In the genomic region with DNA sequence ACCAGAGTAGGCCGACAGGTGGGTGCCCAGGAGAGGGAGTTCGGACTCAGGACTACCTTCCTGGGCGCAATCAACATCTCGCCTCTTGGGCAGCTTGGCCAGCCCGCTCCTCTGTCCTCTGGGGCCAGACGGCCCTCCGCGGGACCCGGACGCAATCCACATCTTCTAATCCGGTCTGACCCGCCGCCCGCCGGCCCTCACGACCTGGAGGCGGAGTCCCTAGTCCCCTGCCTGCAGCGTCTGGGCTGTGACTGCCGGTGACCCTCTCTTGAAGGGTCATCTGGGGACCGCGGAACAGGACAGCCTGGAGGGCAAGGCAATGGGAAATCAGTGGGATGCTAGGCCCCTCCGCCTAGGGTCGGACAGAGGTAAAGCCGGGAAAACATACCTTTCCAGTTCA, we compare ENCODE assay signal across 10 mouse cellular contexts. TPM values are rescaled to one million over a fixed set of nuclear protein-coding genes. Genes with fewer than 3 reads are reported as not detected.
DNase-seq lines count a peak whose midpoint lies in the region; ATAC-seq lines count a peak whose summit lies in the region.
"Had no signal": no experiment of that assay in that cellular context is flagged by ENCODE, and none has a peak within 500 bp of the region (broad histone marks: within the 10 kb centered on the region; RNA-seq: fewer than 3 reads in every experiment).

No protein-coding gene starts in this region.

- no peak overlapping the region for H3K27ac ChIP-seq in hindbrain, embryonic 11.5 days (ENCODE audit: low read depth, low read length)
- no peak overlapping the region for H3K27ac ChIP-seq in liver, embryonic 15.5 days (replicated peaks)
- H3K27ac ChIP-seq: embryonic facial prominence, embryonic 15.5 days had no signal

- no peak overlapping the region for H3K4me2 ChIP-seq in hindbrain, embryonic 11.5 days (replicated peaks; ENCODE audit: low read depth, low read length)
- peak overlapping the region; percentile 72 for H3K4me2 ChIP-seq in liver, embryonic 15.5 days

- peaks cover 47% of the 10 kb centered on the region for H3K27me3 ChIP-seq in hindbrain, embryonic 11.5 days (ENCODE audit: control insufficient read depth, insufficient read depth, low read length)
- H3K27me3 ChIP-seq in liver, embryonic 15.5 days = peaks cover 63% of the 10 kb centered on the region

- no peak for ATAC-seq in hindbrain, embryonic 11.5 days (ENCODE audit: low FRiP score)
- ATAC-seq in liver, embryonic 15.5 days (ENCODE audit: insufficient read depth) = no peak

- no peak overlapping the region for H3K9ac ChIP-seq in hindbrain, embryonic 11.5 days (ENCODE audit: low read depth, low read length)
- H3K9ac ChIP-seq in liver, embryonic 15.5 days = no peak overlapping the region
- H3K9ac ChIP-seq: embryonic facial prominence, embryonic 15.5 days had no signal

- DNase-seq in kidney, postnatal 10 days = peak; percentile 42
- no peak for DNase-seq in kidney, adult 9 months
- peak; percentile 38 for DNase-seq in embryo, embryonic 9.5 days (ENCODE audit: extremely low spot score)
- peak; percentile 45 for DNase-seq in hindbrain, embryonic 11.5 days (ENCODE audit: low spot score)
- DNase-seq in left cerebral cortex, adult 11 months (ENCODE audit: low spot score) = no peak
- no peak for DNase-seq in thymus, postnatal 4 days
- DNase-seq in yolk sac, embryonic 10.5 days (ENCODE audit: low spot score) = no peak
- DNase-seq: right cerebral cortex, adult 18-20 months had no signal

- WGBS in hindbrain, embryonic 11.5 days = 2% methylated on average over 22 of the region's 24 CpGs
- WGBS in liver, embryonic 15.5 days (ENCODE audit: insufficient replicate concordance) = 9% methylated on average over 21 of the region's 24 CpGs

- no peaks in the 10 kb centered on the region for H3K36me3 ChIP-seq in hindbrain, embryonic 11.5 days (ENCODE audit: control insufficient read depth, insufficient read depth, low read length)
- H3K36me3 ChIP-seq in liver, embryonic 15.5 days (replicated peaks) = no peaks in the 10 kb centered on the region
- H3K36me3 ChIP-seq: embryonic facial prominence, embryonic 15.5 days had no signal

- no peak overlapping the region for H3K4me3 ChIP-seq in hindbrain, embryonic 11.5 days (ENCODE audit: low read depth, low read length)
- H3K4me3 ChIP-seq in liver, embryonic 15.5 days (replicated peaks) = peak overlapping the region; percentile 52; the same call in 1 of the 2 replicates

- H3K4me1 ChIP-seq in hindbrain, embryonic 11.5 days (replicated peaks; ENCODE audit: control insufficient read depth, insufficient read depth, low read length) = peaks cover 9% of the 10 kb centered on the region; the same call in 1 of the 2 replicates
- peaks cover 46% of the 10 kb centered on the region for H3K4me1 ChIP-seq in liver, embryonic 15.5 days (replicated peaks)

- no peaks in the 10 kb centered on the region for H3K9me3 ChIP-seq in hindbrain, embryonic 11.5 days (ENCODE audit: control insufficient read depth, low read length)
- no peaks in the 10 kb centered on the region for H3K9me3 ChIP-seq in liver, embryonic 15.5 days (replicated peaks)
- H3K9me3 ChIP-seq: embryonic facial prominence, embryonic 15.5 days had no signal

RNA-seq across cellular contexts. Expression of a gene that starts 1.4 kb away (rescaled TPM):
- polyA plus RNA-seq in hindbrain, embryonic 11.5 days (2014; fragmentation: Nextera tagmentation; extraction: Ambion mirVana) = 0.12 TPM in 1 of 2 replicates, not detected in the other
- 0.55 and 0.56 TPM in 2 replicates for polyA plus RNA-seq in liver, embryonic 15.5 days (2015; fragmentation: Nextera tagmentation; extraction: Ambion mirVana)

RNA-seq across cellular contexts. Expression of a gene that starts 33.3 kb away (rescaled TPM):
- 36.1 and 51.4 TPM in 2 replicates for polyA plus RNA-seq in hindbrain, embryonic 11.5 days (2014; fragmentation: Nextera tagmentation; extraction: Ambion mirVana)
- 44.1 and 53.5 TPM in 2 replicates for polyA plus RNA-seq in liver, embryonic 15.5 days (2015; fragmentation: Nextera tagmentation; extraction: Ambion mirVana)

RNA-seq across cellular contexts. Expression of a gene that starts 35.8 kb away (rescaled TPM):
- polyA plus RNA-seq in hindbrain, embryonic 11.5 days (2014; fragmentation: Nextera tagmentation; extraction: Ambion mirVana) = 13.6 and 15.9 TPM in 2 replicates
- 6.6 and 7.2 TPM in 2 replicates for polyA plus RNA-seq in liver, embryonic 15.5 days (2015; fragmentation: Nextera tagmentation; extraction: Ambion mirVana)

RNA-seq across cellular contexts. Expression of a gene that starts 56.5 kb away (rescaled TPM):
- 9.5 and 11.4 TPM in 2 replicates for polyA plus RNA-seq in hindbrain, embryonic 11.5 days (2014; fragmentation: Nextera tagmentation; extraction: Ambion mirVana)
- polyA plus RNA-seq in liver, embryonic 15.5 days (2015; fragmentation: Nextera tagmentation; extraction: Ambion mirVana) = 5.8 and 6.1 TPM in 2 replicates

Comparison
In these comparisons a context has a peak if more than half of its experiments do, and no peak if none do; other contexts are left out.
1. DNase-seq: peak in kidney, postnatal 10 days (single experiment), embryo, embryonic 9.5 days (single experiment) and hindbrain, embryonic 11.5 days (single experiment); none in kidney, adult 9 months (single experiment), left cerebral cortex, adult 11 months (single experiment), thymus, postnatal 4 days (single experiment) and yolk sac, embryonic 10.5 days (single experiment).